Mouse (Mus musculus) liver, embryonic 11.5 days (tissue): Measurements from ENCODE around the gene Kdelr1. TPM values are rescaled to one million over a fixed set of nuclear protein-coding genes. Genes with fewer than 3 reads are reported as not detected.

ENCODE experiments used
- ATAC-seq: fragments of 200-750 bp; cut with Nextera tagmentation; replicated peaks from 2 replicates; pipeline ENCODE4 v1.8.0; 2017; ENCODE audit warnings: moderate number of reproducible peaks, mild to moderate bottlenecking, moderate TSS enrichment, moderate library complexity; ENCODE audit not compliant: low FRiP score
- DNase-seq: peaks from one replicate; pipeline ENCODE4 v3.0.0-alpha.2; 2017; ENCODE audit warnings: low spot score
- H3K27ac ChIP-seq: fragments of 300-500 bp; sonication (generic); 2 replicates; pipeline ENCODE4 v1.5.1; 2014; ENCODE audit warnings: mild to moderate bottlenecking, low read depth, low read length, control low read depth
- H3K27me3 ChIP-seq: fragments of 300-500 bp; sonication (generic); replicated peaks from 2 replicates; pipeline ENCODE4 v1.6.1; 2014; ENCODE audit warnings: low read length, mixed read lengths; ENCODE audit not compliant: control insufficient read depth, insufficient read depth
- H3K36me3 ChIP-seq: fragments of 300-500 bp; sonication (generic); 2 replicates; pipeline ENCODE4 v1.6.1; 2014; ENCODE audit warnings: mild to moderate bottlenecking, low read length, moderate library complexity, mixed read lengths; ENCODE audit not compliant: control insufficient read depth, insufficient read depth
- H3K4me1 ChIP-seq: fragments of 300-500 bp; sonication (generic); replicated peaks from 2 replicates; pipeline ENCODE4 v1.6.1; 2014; ENCODE audit warnings: low read length, mixed read lengths; ENCODE audit not compliant: control insufficient read depth, insufficient read depth
- H3K4me2 ChIP-seq: fragments of 300-500 bp; sonication (generic); 2 replicates; pipeline ENCODE4 v1.6.1; 2014; ENCODE audit warnings: mild to moderate bottlenecking, control low read depth, moderate library complexity
- H3K4me3 ChIP-seq: fragments of 300-500 bp; sonication (generic); 2 replicates; pipeline ENCODE4 v1.5.1; 2014; ENCODE audit warnings: low read depth, low read length, control low read depth
- H3K9ac ChIP-seq: fragments of 300-500 bp; sonication (generic); 2 replicates; pipeline ENCODE4 v1.6.1; 2014; ENCODE audit warnings: low read depth, low read length, control low read depth
- H3K9me3 ChIP-seq: fragments of 300-500 bp; sonication (generic); 2 replicates; pipeline ENCODE4 v1.6.1; 2016; ENCODE audit warnings: low read length, inconsistent platforms, mixed read lengths; ENCODE audit not compliant: control insufficient read depth
- WGBS: fragments of 180-500 bp; shearing (Covaris S2); extraction: QIAGEN DNeasy Blood & Tissue Kit; methylation state at CpG from one replicate; pipeline ENCODE4 v1.1.7; 2014; 5-methylcytosine and 5-hydroxymethylcytosine counted together
- polyA plus RNA-seq: library from polyadenylated mRNA; unstranded; fragments of >200 nt; fragmentation: Nextera tagmentation; extraction: Ambion mirVana; gene quantifications from 2 replicates; pipeline ENCODE4 v1.2.1, GENCODE M21; 2014

Kdelr1 gene
- polyA plus RNA-seq, 1 experiment from 2014 or later = 60.7 TPM

DNA sequence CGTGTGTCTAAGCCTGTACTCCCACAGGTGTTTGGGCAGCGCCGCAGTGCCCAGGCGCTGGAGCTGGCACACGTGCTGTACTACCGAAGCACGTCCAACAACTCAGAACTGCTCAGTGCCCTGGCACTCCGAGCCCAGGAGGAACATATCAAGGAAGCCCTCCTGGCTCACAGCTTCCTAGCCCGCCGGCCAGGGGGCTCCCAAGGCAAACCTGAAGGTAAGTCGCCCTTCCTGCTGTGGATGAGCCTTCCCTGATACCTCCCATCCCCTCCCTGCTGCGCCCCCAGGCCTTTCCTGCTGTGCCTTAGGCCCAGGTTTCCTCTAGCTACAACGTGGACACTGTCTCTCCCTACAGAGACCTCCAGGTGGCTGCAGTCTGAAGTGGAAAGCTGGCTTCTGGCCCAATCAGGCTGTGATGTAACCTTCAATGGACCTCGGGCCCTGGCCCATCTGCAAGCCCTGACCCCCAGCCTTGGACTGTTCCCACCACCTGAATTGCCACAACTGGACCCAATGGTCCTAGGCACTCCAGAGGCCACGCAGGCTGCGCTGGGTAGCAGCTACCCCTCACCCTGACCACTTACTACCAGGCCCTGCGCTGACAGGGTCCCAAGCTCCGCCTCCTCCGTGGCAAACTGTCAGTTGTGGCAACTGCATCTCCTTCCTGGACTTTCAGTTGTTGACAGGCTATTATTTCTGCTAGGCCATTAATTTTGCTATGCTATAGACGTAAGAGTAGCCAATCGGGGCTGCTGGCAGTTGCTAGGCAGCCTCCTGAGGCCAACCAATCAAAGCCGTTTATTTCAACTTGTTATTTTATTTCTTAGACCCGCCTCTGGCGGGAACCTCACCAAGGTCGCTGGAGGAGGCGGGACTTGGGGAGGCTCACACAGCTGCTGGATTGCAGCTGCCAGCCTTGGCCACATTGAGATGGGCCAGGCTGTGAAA is 43.8 kb downstream of the Kdelr1 start:
- Histone ChIP-seq H3K4me3 (peak overlapping the region; percentile 22), H3K27ac (peak overlapping the region; percentile 71), H3K27me3 (no peaks in the 10 kb centered on the region), H3K9ac (peak overlapping the region; percentile 3; the same call in 1 of the 2 replicates), H3K36me3 (peaks cover 3% of the 10 kb centered on the region; the same call in 1 of the 2 replicates), H3K4me1 (peaks cover 37% of the 10 kb centered on the region), H3K4me2 (peak overlapping the region; percentile 55), H3K9me3 (no peaks in the 10 kb centered on the region)
- DNase-seq (peak; percentile 60), ATAC-seq (peak; percentile 48; the same call in 1 of the 2 replicates)
- WGBS = 44% methylated on average over 26 of the region's 26 CpGs

- H3K4me2 ChIP-seq = peak overlapping the region; percentile 55
- no peak overlapping the region for H3K4me3 ChIP-seq
- 44% methylated on average over 13 of the region's 13 CpGs for WGBS
- ATAC-seq (no peak), DNase-seq (no peak)
- H3K27me3 ChIP-seq = no peaks in the 10 kb centered on the region
- H3K27ac ChIP-seq = peak overlapping the region; percentile 71
- H3K36me3 ChIP-seq = peaks cover 3% of the 10 kb centered on the region; the same call in 1 of the 2 replicates
- no peaks in the 10 kb centered on the region for H3K9me3 ChIP-seq
- peak overlapping the region; percentile 3; the same call in 1 of the 2 replicates for H3K9ac ChIP-seq
- H3K4me1 ChIP-seq = peaks cover 45% of the 10 kb centered on the region
These were observed 44.6 kb downstream of the Kdelr1 start for GRCm38 (mm10) chr7:45917004-45917704.

DNA sequence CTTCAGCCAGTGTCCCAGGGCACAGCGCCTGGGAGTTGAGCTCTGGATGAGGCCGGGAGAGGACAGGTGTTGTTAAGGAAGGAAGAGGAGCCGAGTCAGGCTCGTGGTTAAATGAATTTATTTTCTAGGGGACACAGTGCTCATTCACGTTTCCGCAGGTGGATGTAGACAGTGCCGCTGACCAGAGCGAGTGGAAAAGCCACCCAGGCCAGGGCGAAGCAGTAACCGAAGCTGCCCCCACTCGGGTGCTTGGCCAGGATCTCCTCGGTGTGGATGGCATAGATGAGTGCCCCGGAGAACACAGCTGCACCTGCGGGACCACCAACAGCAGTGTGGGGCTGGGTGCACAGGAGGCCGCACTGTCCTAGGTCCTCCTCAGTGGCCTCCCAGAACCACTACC is 45.4 kb downstream of the Kdelr1 start:
- 84% methylated on average over 15 of the region's 15 CpGs for WGBS
- no peak overlapping the region; the same call in 1 of the 2 replicates for H3K4me2 ChIP-seq
- no peaks in the 10 kb centered on the region for H3K9me3 ChIP-seq
- ATAC-seq = no peak
- peaks cover 3% of the 10 kb centered on the region; the same call in 1 of the 2 replicates for H3K36me3 ChIP-seq
- H3K4me3 ChIP-seq = no peak overlapping the region
- no peak overlapping the region for H3K9ac ChIP-seq
- no peaks in the 10 kb centered on the region for H3K27me3 ChIP-seq
- peak overlapping the region; percentile 71 for H3K27ac ChIP-seq
- no peak for DNase-seq
- H3K4me1 ChIP-seq = peaks cover 51% of the 10 kb centered on the region

DNA sequence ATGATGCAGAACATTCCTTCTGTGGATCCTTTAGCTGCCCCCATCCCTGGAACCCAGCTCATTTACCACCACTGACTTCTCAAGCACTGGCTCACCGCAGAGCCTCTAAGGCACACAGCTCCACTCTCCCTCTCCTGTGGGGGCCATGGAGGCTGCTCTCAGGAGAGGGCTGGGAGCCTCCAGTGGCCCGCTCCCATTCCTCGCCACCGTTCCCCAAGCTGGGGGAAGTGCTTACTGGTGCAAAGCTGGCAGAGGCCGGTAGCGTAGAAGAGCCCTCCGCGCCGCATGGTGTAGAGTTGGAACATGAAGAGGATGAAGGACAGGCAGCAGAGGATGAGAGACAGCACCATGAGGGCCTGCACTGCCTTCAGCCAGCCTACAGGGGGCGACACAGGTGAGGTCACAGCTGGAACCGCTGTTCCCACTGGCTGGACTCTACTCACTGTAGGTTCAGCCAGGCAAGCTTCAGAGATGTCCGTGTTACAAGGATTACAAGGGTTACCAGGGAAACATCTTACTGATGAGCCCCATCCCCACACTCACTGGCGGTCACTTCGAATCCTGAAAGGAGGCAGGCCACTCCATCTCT is 46.6 kb downstream of the Kdelr1 start:
- Histone ChIP-seq H3K9me3 (no peaks in the 10 kb centered on the region), H3K27me3 (no peaks in the 10 kb centered on the region), H3K36me3 (peaks cover 3% of the 10 kb centered on the region; the same call in 1 of the 2 replicates), H3K4me2 (peak overlapping the region; percentile 83), H3K27ac (no peak overlapping the region), H3K4me1 (peaks cover 53% of the 10 kb centered on the region), H3K4me3 (no peak overlapping the region), H3K9ac (0 out of 2 replicates have a peak overlapping the region, but pooled peaks have one; percentile 8)
- WGBS = 76% methylated on average over 14 of the region's 14 CpGs
- ATAC-seq (no peak), DNase-seq (no peak)

- peak overlapping the region; percentile 83 for H3K4me2 ChIP-seq
- H3K4me1 ChIP-seq = peaks cover 55% of the 10 kb centered on the region
- H3K9me3 ChIP-seq = no peaks in the 10 kb centered on the region
- no peak for ATAC-seq
- peak overlapping the region; percentile 52 for H3K4me3 ChIP-seq
- no peaks in the 10 kb centered on the region for H3K27me3 ChIP-seq
- peaks cover 3% of the 10 kb centered on the region; the same call in 1 of the 2 replicates for H3K36me3 ChIP-seq
- 69% methylated on average over 4 of the region's 4 CpGs for WGBS
- DNase-seq = no peak
- peak overlapping the region; percentile 69 for H3K9ac ChIP-seq
- H3K27ac ChIP-seq = peak overlapping the region; percentile 91
These were observed 47.2 kb downstream of the Kdelr1 start for GRCm38 (mm10) chr7:45919761-45920160.

- H3K9ac ChIP-seq = peak overlapping the region; percentile 69
- WGBS = 26% methylated on average over 9 of the region's 9 CpGs
- no peak for DNase-seq
- H3K36me3 ChIP-seq = no peaks in the 10 kb centered on the region; the same call in 1 of the 2 replicates
- H3K27ac ChIP-seq = peak overlapping the region; percentile 91
- peak overlapping the region; percentile 52 for H3K4me3 ChIP-seq
- no peaks in the 10 kb centered on the region for H3K9me3 ChIP-seq
- no peaks in the 10 kb centered on the region for H3K27me3 ChIP-seq
- peak overlapping the region; percentile 83 for H3K4me2 ChIP-seq
- no peak for ATAC-seq
- peaks cover 55% of the 10 kb centered on the region for H3K4me1 ChIP-seq
These were observed 48.1 kb downstream of the Kdelr1 start for GRCm38 (mm10) chr7:45920583-45921241.

GRCm38 (mm10) chr7:45921242-45921621 is 48.7 kb downstream of the Kdelr1 start, which contains the start of gene Emp3:
Gene Emp3, minus strand, starts transcription at chr7:45921404.
- H3K9ac ChIP-seq = peak within 1 kb of the TSS; percentile 69
- no peaks in the 10 kb centered on the region for H3K27me3 ChIP-seq
- whole genome bisulfite sequencing = 27% methylated on average over 9 of the region's 9 CpGs
- no peaks in the 10 kb centered on the region for H3K9me3 ChIP-seq
- DNase-seq = peak; percentile 63
- peak within 1 kb of the TSS; percentile 52 for H3K4me3 ChIP-seq
- H3K4me1 ChIP-seq = peaks cover 50% of the 10 kb centered on the region
- peak within 1 kb of the TSS; percentile 83 for H3K4me2 ChIP-seq
- no peaks in the 10 kb centered on the region; the same call in 1 of the 2 replicates for H3K36me3 ChIP-seq
- H3K27ac ChIP-seq = peak within 1 kb of the TSS; percentile 91
- peak; percentile 33 for ATAC-seq
